Mouse (Mus musculus): Measurements from ENCODE around the gene Dio3.

DNA sequence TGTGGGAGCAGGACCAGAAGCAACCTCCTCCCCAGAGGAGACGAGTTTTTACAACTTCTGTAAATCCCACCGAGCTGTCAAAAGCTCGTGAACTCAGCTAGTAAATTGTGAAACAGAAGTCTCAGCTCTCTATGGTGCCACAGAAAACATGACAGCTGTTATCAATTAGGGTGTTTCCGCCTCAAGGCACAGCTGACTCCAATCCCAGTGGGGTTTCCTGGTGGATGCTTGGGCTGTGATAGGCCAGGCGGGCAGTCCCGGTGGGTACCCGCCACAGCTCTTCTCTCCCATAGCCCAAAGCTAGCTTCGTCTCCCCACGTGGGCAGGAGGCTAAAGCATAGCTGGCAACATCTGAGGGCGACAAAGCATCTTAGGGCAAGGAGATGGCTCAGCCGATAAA is 19.8 kb downstream of the Dio3 start:
- no peak for TF ChIP-seq CTCF (IDR thresholded peaks at IDR 0.05; ENCODE audit: insufficient read depth, low read depth, low read length)
- no peak for TF ChIP-seq POLR2A (IDR thresholded peaks at IDR 0.05; ENCODE audit: insufficient read depth, low read depth, low read length)
